Mouse (Mus musculus) thymus, postnatal 10 days (tissue): ENCODE measurements around the gene Pcbp4.
A peak's percentile ranks its signal among the peaks of the same experiment; 100 is the strongest.

Experiments used
- DNase-seq, 2 experiments: peaks; one replicate each; pipeline ENCODE4 v3.0.0; 2021; ENCODE audit warnings: low spot score in 2 of 2

The Pcbp4 gene

GRCm38 (mm10) chr9:106463122-106464063 is 10.3 kb downstream of the Pcbp4 start:
- no peak for DNase-seq

- no peak for DNase-seq
Measured at GRCm38 (mm10) chr9:106464751-106465541, 11.9 kb downstream of the Pcbp4 start.

GRCm38 (mm10) chr9:106465571-106466200 is 12.6 kb downstream of the Pcbp4 start, which contains the start of gene Gpr62:
Gpr62 (minus strand) TSS chr9:106465938.
- DNase-seq: no peak

- DNase-seq: no peak
Measured at GRCm38 (mm10) chr9:106466721-106467120, 13.6 kb downstream of the Pcbp4 start.

GRCm38 (mm10) chr9:106467746-106468145 is 14.7 kb downstream of the Pcbp4 start:
- DNase-seq: no peak

GRCm38 (mm10) chr9:106469317-106469716 is 16.2 kb downstream of the Pcbp4 start:
- no peak for DNase-seq

GRCm38 (mm10) chr9:106469776-106470175 is 16.7 kb downstream of the Pcbp4 start:
- no peak for DNase-seq

- DNase-seq: no peak
Measured at GRCm38 (mm10) chr9:106470991-106471750, 18.1 kb downstream of the Pcbp4 start.

GRCm38 (mm10) chr9:106471892-106472291 is 18.8 kb downstream of the Pcbp4 start:
- DNase-seq: no peak

- DNase-seq: no peak
Measured at GRCm38 (mm10) chr9:106472321-106472720, 19.2 kb downstream of the Pcbp4 start.

GRCm38 (mm10) chr9:106473081-106473752 is 20.1 kb downstream of the Pcbp4 start:
- no peak for DNase-seq

- DNase-seq: no peak
Measured at GRCm38 (mm10) chr9:106473753-106474105, 20.6 kb downstream of the Pcbp4 start.

- peak; percentile 48 to 74 for DNase-seq
Measured at GRCm38 (mm10) chr9:106474456-106474855, 21.4 kb downstream of the Pcbp4 start.

- DNase-seq: no peak
Measured at GRCm38 (mm10) chr9:106475046-106475445, 22.0 kb downstream of the Pcbp4 start.

- DNase-seq: no peak
Measured at GRCm38 (mm10) chr9:106475663-106476001, 22.5 kb downstream of the Pcbp4 start, which contains the start of gene Rrp9. Rrp9 (plus strand) TSS chr9:106475963.

GRCm38 (mm10) chr9:106476002-106476923 is 23.2 kb downstream of the Pcbp4 start:
- peak; percentile 59 to 64 for DNase-seq

- DNase-seq: peak; percentile 96 to 99
Measured at GRCm38 (mm10) chr9:106476924-106477484, 23.9 kb downstream of the Pcbp4 start, which contains the start of gene Parp3. Parp3 (minus strand) TSS chr9:106476949.

- no peak for DNase-seq
Measured at GRCm38 (mm10) chr9:106477649-106478048, 24.6 kb downstream of the Pcbp4 start.

- no peak for DNase-seq
Measured at GRCm38 (mm10) chr9:106478101-106478500, 25.0 kb downstream of the Pcbp4 start.
